Mouse (Mus musculus) spleen, adult 2 months (tissue): Measurements from ENCODE around the gene Manf. TPM values are rescaled to one million over a fixed set of nuclear protein-coding genes. Genes with fewer than 3 reads are reported as not detected.

Source experiments
- DNase-seq, 2 experiments: peaks; one replicate each; pipeline versions ENCODE4 v3.0.0 to v3.0.0-alpha.2; 2012 to 2021; ENCODE audit warnings: low spot score in 2 of 2, low read depth in 1 of 2
- H3K27ac ChIP-seq: fragments of 200-500 bp; 2 replicates; pipeline ENCODE4 v1.5.1; 2012; ENCODE audit warnings: low read length, inconsistent platforms; ENCODE audit not compliant: insufficient read depth
- H3K27me3 ChIP-seq: fragments of 200-500 bp; 2 replicates; pipeline ENCODE4 v1.6.1; 2012; ENCODE audit warnings: mild to moderate bottlenecking, moderate library complexity, low read length, inconsistent platforms; ENCODE audit not compliant: control insufficient read depth, insufficient read depth
- H3K36me3 ChIP-seq: fragments of 200-500 bp; 2 replicates; pipeline ENCODE4 v1.6.1; 2012; ENCODE audit warnings: mild to moderate bottlenecking, low read length, inconsistent platforms; ENCODE audit not compliant: control insufficient read depth, insufficient read depth
- H3K4me1 ChIP-seq: fragments of 200-500 bp; 2 replicates; pipeline ENCODE4 v1.6.1; 2011; ENCODE audit warnings: inconsistent platforms; ENCODE audit not compliant: control insufficient read depth, insufficient read depth, insufficient read length
- H3K4me3 ChIP-seq: fragments of 200-500 bp; 2 replicates; pipeline ENCODE4 v1.5.1; 2011; ENCODE audit warnings: mild to moderate bottlenecking, inconsistent platforms; ENCODE audit not compliant: insufficient read depth, insufficient read length; ENCODE audit errors: extremely low read depth
- CTCF ChIP-seq: fragments of 200-500 bp; IDR thresholded peaks from 2 replicates; pipeline ENCODE4 v1.5.1; 2011; ENCODE audit warnings: mild to moderate bottlenecking, inconsistent platforms; ENCODE audit not compliant: insufficient read depth, insufficient read length, insufficient replicate concordance; ENCODE audit errors: extremely low read depth
- POLR2A ChIP-seq: fragments of 200-500 bp; IDR thresholded peaks from 2 replicates; pipeline ENCODE4 v1.6.1; 2011; ENCODE audit warnings: low read depth, low read length, inconsistent platforms
- WGBS: fragments of 180-500 bp; shearing (Covaris S2); methylation state at CpG from one replicate; pipeline ENCODE4 v1.1.7; 2018; 5-methylcytosine and 5-hydroxymethylcytosine counted together
- polyA plus RNA-seq: library from polyadenylated mRNA; depleted of rRNA; stranded (reverse); fragments of >200 nt; gene quantifications from 2 replicates; pipeline ENCODE4 v1.2.3, GENCODE M21; 2012

Manf gene
- polyA plus RNA-seq, 1 experiment: 10.4 TPM

GRCm38 (mm10) chr9:106906597-106906996 lies 14.8 kb upstream of the Manf start:
- DNase-seq: no peak
- Histone ChIP-seq H3K36me3 (no peaks in the 10 kb centered on the region), H3K27me3 (no peaks in the 10 kb centered on the region), H3K4me3 (no peak overlapping the region), H3K4me1 (no peaks in the 10 kb centered on the region), H3K27ac (no peak overlapping the region)
- WGBS: 87% methylated on average over 8 of the region's 8 CpGs
- no peak for TF ChIP-seq POLR2A
- no peak for TF ChIP-seq CTCF

GRCm38 (mm10) chr9:106903791-106904134 lies 12.0 kb upstream of the Manf start:
- TF ChIP-seq POLR2A: no peak
- no peak for TF ChIP-seq CTCF
- no peaks in the 10 kb centered on the region for H3K36me3 ChIP-seq
- no peaks in the 10 kb centered on the region for H3K27me3 ChIP-seq
- no peaks in the 10 kb centered on the region for H3K4me1 ChIP-seq
- DNase-seq: peak; percentile 31 to 34
- H3K4me3 ChIP-seq: no peak overlapping the region
- no peak overlapping the region for H3K27ac ChIP-seq
- 0% methylated on average over 1 of the region's 1 CpGs for WGBS

GRCm38 (mm10) chr9:106903099-106903790 lies 11.5 kb upstream of the Manf start:
- TF ChIP-seq POLR2A (no peak), CTCF (no peak)
- DNase-seq: no peak
- Histone ChIP-seq H3K27ac (no peak overlapping the region), H3K4me3 (no peak overlapping the region), H3K27me3 (no peaks in the 10 kb centered on the region), H3K36me3 (no peaks in the 10 kb centered on the region), H3K4me1 (no peaks in the 10 kb centered on the region)
- 72% methylated on average over 4 of the region's 4 CpGs for WGBS

- TF ChIP-seq POLR2A: no peak
- TF ChIP-seq CTCF: no peak
- Histone ChIP-seq H3K27ac (no peak overlapping the region), H3K4me3 (no peak overlapping the region), H3K27me3 (no peaks in the 10 kb centered on the region), H3K4me1 (no peaks in the 10 kb centered on the region), H3K36me3 (no peaks in the 10 kb centered on the region)
- WGBS: 92% methylated on average over 7 of the region's 7 CpGs
- DNase-seq: no peak
These were observed 9.8 kb upstream of the Manf start for GRCm38 (mm10) chr9:106901596-106901995.

GRCm38 (mm10) chr9:106898901-106899300 lies 7.1 kb upstream of the Manf start:
- TF ChIP-seq POLR2A (no peak), CTCF (no peak)
- no peak overlapping the region for H3K4me3 ChIP-seq
- no peak overlapping the region for H3K27ac ChIP-seq
- H3K27me3 ChIP-seq: no peaks in the 10 kb centered on the region
- no peak for DNase-seq
- H3K4me1 ChIP-seq: no peaks in the 10 kb centered on the region
- WGBS: 91% methylated on average over 1 of the region's 1 CpGs
- H3K36me3 ChIP-seq: no peaks in the 10 kb centered on the region

- Histone ChIP-seq H3K36me3 (peaks cover 18% of the 10 kb centered on the region), H3K4me1 (peaks cover 2% of the 10 kb centered on the region; the same call in 1 of the 2 replicates), H3K27me3 (no peaks in the 10 kb centered on the region), H3K4me3 (no peak overlapping the region), H3K27ac (no peak overlapping the region)
- TF ChIP-seq CTCF: no peak
- TF ChIP-seq POLR2A: no peak
- WGBS: 82% methylated on average over 3 of the region's 3 CpGs
- no peak for DNase-seq
These were observed 1.5 kb upstream of the Manf start for GRCm38 (mm10) chr9:106893327-106893726.

- Histone ChIP-seq H3K4me1 (peaks cover 4% of the 10 kb centered on the region; the same call in 1 of the 2 replicates), H3K4me3 (peak overlapping the region; percentile 81), H3K27me3 (no peaks in the 10 kb centered on the region), H3K36me3 (peaks cover 18% of the 10 kb centered on the region), H3K27ac (peak overlapping the region; percentile 93)
- no peak for DNase-seq
- under 1% methylated on average over 9 of the region's 9 CpGs for WGBS
- no peak for TF ChIP-seq POLR2A
- TF ChIP-seq CTCF: no peak
These were observed 735 bp upstream of the Manf start for GRCm38 (mm10) chr9:106892552-106892875.
